Mouse (Mus musculus) thymus, postnatal 4 days (tissue): ENCODE measurements around the gene Hbq1a.

Experiments
- DNase-seq: peaks from one replicate; pipeline ENCODE4 v3.0.0; 2021

The Hbq1a gene

DNA sequence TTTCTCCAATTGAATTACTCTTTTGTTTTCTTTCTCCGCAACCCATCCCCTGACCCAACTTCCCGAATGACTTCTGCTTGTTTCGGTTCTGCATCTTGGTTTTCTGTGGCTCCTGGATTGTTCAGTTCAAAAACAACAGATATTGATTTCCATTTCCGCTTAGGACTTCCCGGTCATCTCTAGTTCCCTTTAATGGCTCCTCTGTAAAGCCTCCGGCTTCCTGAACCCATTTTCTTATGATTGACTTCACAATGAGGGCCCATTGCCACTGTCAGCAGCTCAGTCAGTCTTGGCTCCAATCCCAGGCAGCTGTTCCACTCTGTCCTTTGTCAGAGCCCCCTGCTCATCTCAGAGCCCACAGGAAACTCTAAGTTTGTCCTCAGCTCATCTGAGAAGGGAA, 31.2 kb downstream of the Hbq1a start:
- no peak for DNase-seq

GRCm38 (mm10) chr11:32331861-32332260, 32.0 kb downstream of the Hbq1a start:
- DNase-seq, result no peak

DNA sequence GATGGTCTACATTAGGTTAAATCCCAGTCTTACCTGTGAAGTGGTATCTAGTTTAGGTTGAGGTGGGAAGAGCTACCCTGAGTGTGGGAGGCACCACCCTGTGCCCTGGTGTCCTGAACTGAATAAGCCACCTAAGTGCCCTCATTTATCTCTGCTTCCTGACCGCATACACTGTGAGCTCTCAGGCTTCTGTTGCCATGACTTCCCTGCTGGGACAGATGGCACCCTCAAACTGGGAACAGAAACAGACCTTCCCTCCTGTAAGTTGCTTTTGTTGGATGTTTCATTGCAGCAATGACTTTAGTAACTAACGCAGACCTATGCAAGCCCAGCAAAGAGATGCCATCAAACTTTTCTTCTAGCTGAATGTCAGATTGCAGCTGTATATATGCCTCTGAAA, 33.4 kb downstream of the Hbq1a start:
- no peak for DNase-seq

GRCm38 (mm10) chr11:32336435-32336907, 36.6 kb downstream of the Hbq1a start:
- DNase-seq, result no peak

- DNase-seq, result no peak
Measured at GRCm38 (mm10) chr11:32339131-32339531, 39.3 kb downstream of the Hbq1a start.

DNA sequence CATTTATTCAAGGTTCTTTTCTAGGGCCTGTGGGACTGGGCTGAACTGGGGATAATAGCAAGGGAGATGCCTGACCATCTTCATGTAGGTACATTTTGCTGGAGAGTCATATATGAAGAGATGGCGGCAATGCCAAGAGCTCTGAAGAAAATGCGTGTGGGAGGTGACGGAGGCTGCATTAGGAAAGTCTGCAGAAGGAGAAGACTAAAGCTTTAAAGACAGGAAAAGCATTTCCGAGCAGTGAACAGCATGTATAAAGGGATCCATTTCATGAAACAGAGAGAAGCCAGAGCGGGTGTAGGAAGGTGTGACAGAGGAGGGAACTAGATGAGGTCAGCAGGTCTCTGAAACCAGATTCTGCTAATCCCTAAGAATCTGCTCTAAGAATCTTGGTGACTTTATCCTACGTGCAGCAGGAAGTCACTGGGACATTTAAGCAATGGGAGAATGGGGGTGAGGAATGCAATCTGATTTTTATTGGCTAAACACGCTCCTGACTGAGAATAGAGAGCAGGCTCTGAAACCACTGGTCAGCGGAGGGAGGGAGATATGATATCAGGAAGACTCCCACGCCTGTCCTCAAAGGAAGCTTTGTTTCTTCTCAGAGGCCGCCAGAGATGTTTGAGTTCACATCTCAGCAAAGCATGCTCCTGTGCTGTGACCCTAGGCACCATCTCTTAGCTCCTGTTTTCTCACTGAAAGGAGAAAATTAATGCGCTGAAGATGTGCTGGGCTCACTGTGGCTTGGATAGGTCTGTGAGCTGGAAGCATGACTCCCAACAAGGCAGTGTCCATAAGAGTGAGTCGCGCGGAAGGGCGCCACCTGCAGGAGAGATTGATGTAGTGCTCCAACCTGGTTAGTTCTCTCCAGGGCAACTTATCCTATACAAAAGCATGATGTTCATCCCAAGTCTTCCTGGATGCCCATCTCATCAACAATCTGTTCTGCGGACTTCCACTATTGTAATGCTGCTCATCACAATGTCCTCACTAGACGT, 40.9 kb downstream of the Hbq1a start:
- DNase-seq, result peak; percentile 72

DNA sequence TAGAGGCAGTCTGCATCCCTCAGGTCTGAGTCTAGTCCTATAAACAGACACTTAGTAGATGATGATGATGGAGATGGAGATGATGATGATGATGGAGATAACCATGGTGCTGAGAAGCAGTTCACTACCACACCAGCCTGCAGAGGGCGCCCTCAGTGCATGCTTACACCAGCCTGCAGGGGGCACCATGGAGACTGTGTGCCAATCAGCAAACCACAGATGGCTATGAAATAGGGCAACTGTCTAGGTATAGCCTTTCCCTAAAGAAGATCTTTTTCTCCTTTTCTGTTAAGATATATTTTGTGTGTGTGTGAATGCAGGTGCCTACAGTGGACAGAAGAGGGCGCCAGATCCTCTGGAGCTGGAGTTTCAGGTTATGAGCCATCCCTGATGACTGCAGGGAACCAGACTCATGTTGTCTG, 42.9 kb downstream of the Hbq1a start:
- peak; percentile 78 for DNase-seq

- no peak for DNase-seq
Measured at GRCm38 (mm10) chr11:32343350-32343749, 43.5 kb downstream of the Hbq1a start.

DNA sequence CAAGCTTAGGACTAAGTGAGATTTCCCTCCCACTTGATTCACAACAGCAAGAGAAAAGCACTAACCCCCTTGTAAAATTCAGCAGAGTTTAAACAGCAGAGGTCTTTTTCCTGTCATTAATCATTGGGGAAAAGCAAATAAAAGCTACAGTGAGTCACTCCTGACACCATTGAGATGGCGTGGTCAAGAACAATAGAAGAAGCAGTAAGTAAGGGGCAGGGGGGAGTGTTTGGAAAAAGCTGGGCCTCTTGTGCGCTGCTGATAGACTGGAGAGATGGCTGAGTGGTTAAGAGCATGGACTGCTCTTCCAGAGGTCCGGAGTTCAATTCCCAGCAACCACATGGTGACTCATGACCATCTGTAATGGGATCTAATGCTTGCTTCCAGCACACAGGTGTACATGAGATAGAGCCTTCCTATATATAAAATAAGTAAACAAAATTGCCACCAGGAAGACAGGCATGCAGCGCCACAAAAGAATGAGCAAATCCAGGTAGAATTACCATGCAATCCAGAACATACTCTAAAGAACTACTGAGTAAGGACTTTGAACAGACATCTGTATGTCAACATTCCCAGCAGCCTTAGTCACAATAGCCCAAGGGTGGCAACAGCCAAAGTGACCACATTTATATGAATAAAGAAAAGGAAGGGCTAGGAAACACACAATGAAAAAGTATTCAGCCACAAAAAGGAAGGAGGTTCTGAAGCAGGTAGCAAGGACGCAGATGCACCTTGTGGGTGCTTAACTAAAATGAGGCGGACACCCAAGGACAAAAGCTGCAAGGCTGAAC, 45.8 kb downstream of the Hbq1a start:
- no peak for DNase-seq

DNA sequence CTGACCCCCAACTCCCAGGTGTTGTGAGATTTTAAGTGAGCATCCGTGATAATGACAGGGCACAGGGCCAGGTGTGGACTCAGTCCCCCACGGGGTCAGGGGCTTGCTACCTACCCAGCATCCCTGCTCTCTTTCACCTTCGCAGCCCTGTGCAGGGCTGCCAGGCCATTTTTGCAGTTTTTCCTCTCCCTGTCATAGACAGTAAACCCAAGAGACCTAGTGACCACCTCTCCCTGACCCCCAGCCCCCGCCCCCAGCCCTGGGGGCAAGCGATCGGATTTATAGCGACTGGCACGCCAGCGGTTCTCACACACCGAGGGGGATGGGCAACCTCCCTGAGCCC, 47.4 kb downstream of the Hbq1a start:
- no peak for DNase-seq

GRCm38 (mm10) chr11:32347607-32348432, 48.0 kb downstream of the Hbq1a start, which contains the start of gene Sh3pxd2b:
TSS of gene Sh3pxd2b (plus strand) at chr11:32347820.
- DNase-seq, result peak; percentile 58

GRCm38 (mm10) chr11:32348433-32349283, 48.8 kb downstream of the Hbq1a start:
- DNase-seq, result no peak

GRCm38 (mm10) chr11:32349284-32349953, 49.5 kb downstream of the Hbq1a start:
- peak; percentile 36 for DNase-seq
